In genomic region chr2:94319780-94320179, GRCm38 (mm10) we compare ENCODE assay signal across 27 mouse cellular contexts.
"Had no signal": no experiment of that assay in that cellular context is flagged by ENCODE, and none has a peak within 500 bp of the region (broad histone marks: within the 10 kb centered on the region; RNA-seq: fewer than 3 reads in every experiment).

No protein-coding gene starts in this region.

- H3K27me3 ChIP-seq: embryonic facial prominence, embryonic 12.5 days; embryonic facial prominence, embryonic 13.5 days; embryonic facial prominence, embryonic 15.5 days; forebrain, embryonic 12.5 days; forebrain, embryonic 13.5 days; forebrain, embryonic 15.5 days had no signal

- ATAC-seq: forebrain, embryonic 13.5 days; forebrain, embryonic 14.5 days; forebrain, embryonic 15.5 days; forebrain, embryonic 16.5 days; forebrain, postnatal 0 days had no signal

- H3K4me3 ChIP-seq: embryonic facial prominence, embryonic 10.5 days; embryonic facial prominence, embryonic 12.5 days; embryonic facial prominence, embryonic 13.5 days; embryonic facial prominence, embryonic 15.5 days; erythroblast, embryonic 14.5 days; forebrain, embryonic 10.5 days; forebrain, embryonic 12.5 days; forebrain, embryonic 13.5 days; forebrain, embryonic 15.5 days; gastrocnemius, adult 2 months; heart, adult 2 months had no signal

- H3K27ac ChIP-seq: embryonic facial prominence, embryonic 10.5 days; embryonic facial prominence, embryonic 12.5 days; embryonic facial prominence, embryonic 13.5 days; embryonic facial prominence, embryonic 15.5 days; forebrain, embryonic 10.5 days; forebrain, embryonic 12.5 days; forebrain, embryonic 13.5 days; forebrain, embryonic 15.5 days; gastrocnemius, adult 2 months; heart, adult 2 months had no signal

- H3K9ac ChIP-seq: embryonic facial prominence, embryonic 12.5 days; embryonic facial prominence, embryonic 13.5 days; embryonic facial prominence, embryonic 15.5 days; forebrain, embryonic 12.5 days; forebrain, embryonic 13.5 days; forebrain, embryonic 15.5 days; forebrain, postnatal 0 days had no signal

- H3K9me3 ChIP-seq: embryonic facial prominence, embryonic 10.5 days; embryonic facial prominence, embryonic 12.5 days; embryonic facial prominence, embryonic 13.5 days; embryonic facial prominence, embryonic 15.5 days; forebrain, embryonic 10.5 days; forebrain, embryonic 12.5 days; forebrain, embryonic 13.5 days; forebrain, embryonic 15.5 days had no signal

- DNase-seq: cerebellum, adult 8-10 months; cerebellum, adult 9-10 months; cerebellum, adult 9-11 months; cerebellum, postnatal 10 days; cerebellum, postnatal 14 days; cerebellum, postnatal 25 days; cerebellum, postnatal 36 days; forebrain, postnatal 0 days; gastrocnemius, adult 2 months; gastrocnemius, postnatal 10 days; gastrocnemius, postnatal 14 days; gastrocnemius, postnatal 25 days; gastrocnemius, postnatal 36 days; heart, adult 11 months; heart, adult 18-20 months; heart, adult 2 months had no signal

- H3K4me2 ChIP-seq: embryonic facial prominence, embryonic 12.5 days; embryonic facial prominence, embryonic 13.5 days; embryonic facial prominence, embryonic 15.5 days; forebrain, embryonic 12.5 days; forebrain, embryonic 13.5 days; forebrain, embryonic 15.5 days had no signal

- H3K4me1 ChIP-seq: embryonic facial prominence, embryonic 10.5 days; embryonic facial prominence, embryonic 12.5 days; embryonic facial prominence, embryonic 13.5 days; embryonic facial prominence, embryonic 15.5 days; forebrain, embryonic 10.5 days; forebrain, embryonic 12.5 days; forebrain, embryonic 13.5 days; forebrain, embryonic 15.5 days had no signal
